Mouse (Mus musculus): ENCODE data around the gene Abcd2.

DNA sequence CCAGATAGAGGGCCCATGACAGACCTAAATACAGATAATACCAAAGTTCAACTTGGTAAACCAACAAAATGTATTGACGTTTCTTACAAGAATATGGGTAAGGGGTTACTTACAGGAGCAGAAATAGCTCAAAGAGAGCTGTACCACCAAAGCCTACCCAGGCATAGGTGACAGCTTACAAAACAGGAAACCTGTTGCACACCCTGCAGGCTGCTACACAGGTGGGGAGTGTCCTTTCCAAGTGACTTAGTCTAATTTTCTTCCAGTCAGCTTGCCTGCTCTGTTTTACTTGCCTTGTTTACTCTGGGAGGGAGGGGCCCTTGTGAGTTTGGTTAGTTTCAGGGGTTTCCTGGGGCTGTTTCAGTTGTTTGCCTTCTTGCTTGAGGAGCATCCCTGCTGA lies 9.2 kb upstream of the Abcd2 start:
- TF ChIP-seq POLR2A (IDR thresholded peaks at IDR 0.05; ENCODE audit: borderline replicate concordance, insufficient read depth, low read length) = no peak
- no peak for TF ChIP-seq CTCF (IDR thresholded peaks at IDR 0.05; ENCODE audit: borderline replicate concordance, insufficient read depth, low read depth, low read length)
